Mouse (Mus musculus): ENCODE results near the gene Gm20479. TPM values are rescaled to one million over a fixed set of nuclear protein-coding genes. Genes with fewer than 3 reads are reported as not detected.

Gm20479 gene
- polyA plus RNA-seq (2012; rRNA removed), result 0.22 TPM in 1 of 2 replicates, not detected in the other

DNA sequence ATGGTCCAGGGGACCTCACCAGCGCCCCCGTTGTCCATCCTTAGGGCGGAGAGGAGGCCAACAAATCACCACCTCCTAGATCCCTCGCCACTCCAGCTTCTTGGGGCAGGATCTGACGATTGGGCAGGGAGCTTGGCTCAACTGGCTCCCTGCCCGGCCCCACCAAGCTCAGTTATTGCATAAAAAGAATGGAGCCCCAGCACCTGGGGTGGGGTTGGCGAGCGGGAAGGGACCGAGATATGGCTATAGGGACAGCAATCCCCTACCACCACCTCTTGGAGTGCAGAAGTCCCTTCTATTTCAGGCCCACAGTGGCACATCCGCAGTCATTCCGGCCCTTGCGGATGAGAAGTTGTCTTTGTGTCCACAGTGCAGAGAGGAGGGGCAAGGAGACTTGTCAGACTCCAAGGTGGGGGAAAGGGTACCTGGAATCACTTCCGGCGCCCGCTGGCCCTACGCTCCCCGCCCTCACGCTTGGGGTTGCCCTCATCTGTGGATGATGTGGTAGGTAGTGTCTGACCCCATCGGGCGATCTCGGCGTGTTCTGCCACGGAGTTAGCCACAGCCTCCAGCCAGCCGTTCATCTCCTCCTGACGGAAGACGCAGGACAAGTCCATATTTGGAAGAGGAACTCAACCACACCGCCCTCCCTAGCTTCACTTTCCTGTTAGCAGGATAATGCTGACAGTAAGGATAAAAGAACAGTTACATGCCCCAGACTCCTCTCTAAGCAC lies at the start of gene Gm20479:
Gm20479 (minus strand) TSS at position 559 of the 734 bp plus-strand sequence.
- 3% methylated on average over 27 of the region's 27 CpGs for WGBS
- DNase-seq (ENCODE audit: low read depth, low spot score), result no peak

DNA sequence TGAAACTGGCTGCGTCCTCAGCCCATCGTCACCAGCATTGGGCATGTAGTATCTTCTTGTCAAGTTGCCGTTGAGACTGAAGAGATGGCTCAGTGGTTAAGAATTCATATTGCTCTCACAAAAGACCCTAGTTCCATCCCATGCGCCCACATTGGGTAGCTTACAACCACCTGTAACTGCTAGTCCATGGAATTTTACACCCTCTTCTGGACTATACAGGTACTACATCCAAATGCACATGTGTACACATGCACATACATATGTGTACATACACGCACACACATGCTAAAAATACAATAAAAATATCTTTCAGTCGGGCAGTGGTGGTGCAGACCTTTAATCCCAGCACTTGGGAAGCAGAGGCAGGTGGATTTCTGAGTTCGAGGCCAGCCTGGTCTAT lies 49.3 kb upstream of the Gm20479 start:
- 83% methylated on average over 7 of the region's 7 CpGs for WGBS
- DNase-seq (ENCODE audit: low read depth, low spot score), result no peak

DNA sequence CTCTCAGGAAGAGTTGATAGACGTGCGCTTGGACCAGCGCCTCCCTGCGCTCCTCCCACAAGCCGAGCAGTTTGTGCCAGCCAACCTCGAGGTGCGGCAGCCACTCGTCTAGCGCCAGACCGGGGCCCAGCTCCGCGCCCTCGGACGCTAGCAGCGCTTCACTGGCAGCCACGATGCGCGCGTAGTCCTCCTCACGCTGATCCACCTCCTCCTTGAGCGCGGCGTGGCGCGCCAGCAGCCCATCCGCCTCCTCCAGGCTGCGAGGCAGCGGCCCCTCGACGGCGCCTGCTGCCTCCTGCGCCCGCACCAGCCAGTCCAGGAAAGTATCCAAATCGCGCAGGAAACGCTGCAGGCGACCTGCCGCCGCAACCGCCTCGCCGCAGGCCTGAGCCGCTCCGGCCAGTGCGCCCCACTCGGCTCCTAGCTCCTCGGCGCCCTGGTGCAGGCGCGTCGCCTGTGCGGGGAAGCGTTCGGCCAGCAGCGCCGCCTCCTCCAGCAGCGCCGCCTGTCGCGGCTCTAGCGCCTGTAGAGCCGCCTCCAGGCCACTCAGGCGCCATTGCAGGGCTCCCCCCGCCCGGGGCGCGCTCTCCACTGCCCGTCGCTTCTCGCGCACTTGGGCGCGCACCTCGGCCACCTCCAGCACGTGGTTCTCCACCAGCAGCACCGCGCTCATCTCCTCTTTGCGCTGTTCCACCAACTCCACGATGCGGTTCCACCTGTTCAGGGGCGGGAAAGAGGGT lies 47.2 kb upstream of the Gm20479 start:
- WGBS, result 6% methylated on average over 81 of the region's 81 CpGs
- no peak for DNase-seq (ENCODE audit: low read depth, low spot score)

- DNase-seq (ENCODE audit: low read depth, low spot score), result no peak
- 13% methylated on average over 16 of the region's 16 CpGs for WGBS
These were observed 45.5 kb upstream of the Gm20479 start for GRCm38 (mm10) chr7:27402675-27403074.

- 73% methylated on average over 7 of the region's 7 CpGs for WGBS
These were observed 43.3 kb upstream of the Gm20479 start for GRCm38 (mm10) chr7:27400545-27400944.

DNA sequence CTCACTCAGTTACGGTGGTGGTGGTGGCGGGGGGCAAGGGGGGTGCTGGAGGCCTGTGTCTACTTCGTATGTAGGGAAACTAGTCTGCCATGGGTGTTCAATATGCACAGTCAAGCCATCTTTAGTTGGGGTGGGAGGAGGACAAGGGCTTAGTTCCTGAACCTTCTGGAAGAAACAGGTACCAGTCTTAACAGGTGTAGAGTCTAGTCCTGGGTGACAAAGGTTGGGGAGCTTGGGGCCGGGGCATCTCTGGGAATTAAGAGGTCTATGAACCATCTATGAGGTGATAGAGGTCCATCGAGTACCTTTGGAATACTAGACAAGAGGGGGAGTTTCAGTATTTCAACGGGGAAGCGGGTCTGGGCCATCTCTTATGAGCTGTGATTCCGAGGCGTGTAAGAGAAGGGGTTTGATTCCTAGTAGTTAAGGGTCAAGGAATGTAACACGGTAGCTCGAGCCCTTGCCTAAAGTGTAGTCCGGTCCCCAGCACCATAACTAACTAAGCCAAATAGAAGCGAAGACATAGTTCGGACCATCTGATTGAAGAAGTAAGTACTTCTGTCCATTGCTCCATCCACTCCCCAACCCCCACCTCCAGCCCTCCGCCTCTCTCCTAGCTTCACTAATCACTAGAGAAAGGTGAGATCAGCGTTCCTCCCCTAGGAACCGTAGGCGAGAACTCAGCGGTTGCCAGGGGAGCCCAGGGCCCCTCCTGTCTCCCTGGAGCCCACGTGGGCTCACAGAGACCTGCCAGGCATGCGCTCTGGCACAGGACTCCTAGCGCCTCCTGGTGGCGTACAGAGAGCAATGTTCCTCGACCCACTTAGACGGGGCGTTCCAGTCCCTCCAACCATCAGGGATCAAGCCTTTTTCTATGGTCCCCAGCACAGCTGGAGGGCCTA lies 40.1 kb upstream of the Gm20479 start:
- no peak for DNase-seq (ENCODE audit: low read depth, low spot score)
- 18% methylated on average over 26 of the region's 26 CpGs for WGBS

More at GRCm38 (mm10) chr7:27400545-27400944, 43.3 kb upstream of the Gm20479 start:
- DNase-seq (ENCODE audit: low read depth, low spot score), result no peak

GRCm38 (mm10) chr7:27396184-27397047 lies 39.2 kb upstream of the Gm20479 start:
- WGBS, result 4% methylated on average over 46 of the region's 68 CpGs
- DNase-seq (ENCODE audit: low read depth, low spot score), result no peak

DNA sequence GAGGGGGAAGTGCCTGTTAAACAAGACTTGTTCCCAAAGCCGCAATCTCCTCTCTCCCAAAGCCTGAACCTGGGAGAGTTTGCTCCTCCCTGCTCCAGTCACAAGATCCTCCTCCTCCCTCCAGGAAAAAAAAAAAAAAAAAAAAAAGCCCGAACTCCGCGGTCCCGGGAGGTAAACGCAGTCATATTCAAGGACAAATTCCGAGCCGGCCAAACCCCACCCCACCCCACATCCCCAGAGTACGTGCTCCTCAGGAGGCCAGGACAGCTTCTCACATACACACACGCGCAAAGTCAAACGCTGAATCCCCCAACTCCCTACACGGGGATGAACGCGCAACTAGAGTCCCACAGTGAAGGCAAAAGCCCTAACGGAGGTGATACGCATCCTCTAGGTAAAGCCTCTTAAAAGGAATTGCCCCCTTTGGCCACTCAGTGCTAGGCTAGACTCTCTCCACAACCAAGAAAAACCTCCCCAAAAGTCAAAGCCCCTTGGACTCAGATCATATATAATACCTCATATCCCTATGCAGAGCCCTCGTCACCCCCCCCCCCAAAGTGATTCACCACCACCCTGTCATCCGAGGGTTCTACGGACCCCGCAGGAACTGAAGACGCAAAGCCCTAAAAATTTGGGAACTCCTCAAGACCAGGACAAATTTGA lies 38.4 kb upstream of the Gm20479 start:
- no peak for DNase-seq (ENCODE audit: low read depth, low spot score)
- WGBS, result 3% methylated on average over 22 of the region's 22 CpGs

DNA sequence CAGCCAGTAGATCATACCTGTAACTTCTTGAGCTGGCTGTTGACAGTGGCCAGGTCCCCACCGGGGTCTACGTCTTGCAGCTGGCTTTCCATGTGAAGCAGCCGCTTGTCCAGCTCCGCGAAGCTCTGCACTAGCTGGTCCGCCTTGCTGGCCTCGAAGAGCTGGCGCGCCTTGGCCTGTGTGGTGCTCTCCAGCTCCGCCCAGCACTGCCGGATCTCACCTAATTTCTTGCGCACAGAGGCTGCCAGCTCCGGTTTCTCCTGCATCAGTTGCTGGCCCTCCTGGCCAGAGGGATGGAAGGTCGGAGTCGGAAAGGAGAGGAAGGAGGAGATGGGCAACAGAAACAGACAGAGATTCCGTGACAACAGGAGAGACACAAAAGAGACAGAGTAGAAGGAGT lies 34.2 kb upstream of the Gm20479 start:
- WGBS, result 34% methylated on average over 16 of the region's 16 CpGs

GRCm38 (mm10) chr7:27389213-27389612 lies 32.0 kb upstream of the Gm20479 start:
- WGBS, result 59% methylated on average over 6 of the region's 6 CpGs
- DNase-seq (ENCODE audit: low read depth, low spot score), result no peak

More for the DNA sequence above, 34.2 kb upstream of the Gm20479 start:
- DNase-seq (ENCODE audit: low read depth, low spot score), result no peak

DNA sequence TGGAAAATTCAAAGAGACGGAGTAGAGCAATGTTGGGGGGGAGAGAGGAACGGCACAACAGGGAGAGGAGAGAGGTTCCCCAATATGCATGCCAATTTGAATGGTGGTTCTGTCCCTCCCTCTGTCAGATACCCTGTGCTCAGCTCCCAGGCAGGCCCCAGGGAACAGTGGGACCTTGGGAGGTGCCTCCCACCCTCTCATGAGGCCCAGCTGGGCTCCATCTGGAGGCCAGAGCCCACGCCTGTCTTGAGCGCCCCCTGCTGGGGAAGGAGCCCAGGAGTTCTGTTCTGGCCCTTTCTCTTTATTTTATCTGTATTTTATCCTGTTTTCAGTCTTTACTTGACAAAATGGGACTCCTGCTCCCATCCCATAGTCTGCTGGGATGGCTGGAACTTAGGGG lies 27.5 kb upstream of the Gm20479 start:
- no peak for DNase-seq (ENCODE audit: low read depth, low spot score)
- 36% methylated on average over 4 of the region's 4 CpGs for WGBS

DNA sequence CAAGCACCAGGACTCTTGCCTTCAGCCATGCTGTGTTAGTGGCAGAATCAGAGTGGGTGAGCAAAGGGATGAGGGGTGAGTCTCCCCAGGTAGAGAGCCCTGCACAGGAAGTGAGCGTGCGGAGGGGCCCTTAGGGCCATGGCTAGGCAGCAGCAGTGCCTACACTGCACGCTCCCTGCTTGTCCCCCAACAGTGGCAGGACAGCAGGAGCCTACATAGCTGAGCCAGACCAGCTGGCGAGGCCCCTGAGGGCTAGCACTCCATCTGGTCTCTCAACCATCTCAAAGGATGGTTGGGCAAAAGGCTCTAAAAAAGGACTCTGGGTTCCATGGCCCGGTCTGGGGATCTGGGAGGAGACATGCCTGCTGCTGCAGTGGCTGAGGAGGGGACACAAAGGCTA lies 26.9 kb upstream of the Gm20479 start:
- no peak for DNase-seq (ENCODE audit: low read depth, low spot score)
- 82% methylated on average over 5 of the region's 5 CpGs for WGBS

DNA sequence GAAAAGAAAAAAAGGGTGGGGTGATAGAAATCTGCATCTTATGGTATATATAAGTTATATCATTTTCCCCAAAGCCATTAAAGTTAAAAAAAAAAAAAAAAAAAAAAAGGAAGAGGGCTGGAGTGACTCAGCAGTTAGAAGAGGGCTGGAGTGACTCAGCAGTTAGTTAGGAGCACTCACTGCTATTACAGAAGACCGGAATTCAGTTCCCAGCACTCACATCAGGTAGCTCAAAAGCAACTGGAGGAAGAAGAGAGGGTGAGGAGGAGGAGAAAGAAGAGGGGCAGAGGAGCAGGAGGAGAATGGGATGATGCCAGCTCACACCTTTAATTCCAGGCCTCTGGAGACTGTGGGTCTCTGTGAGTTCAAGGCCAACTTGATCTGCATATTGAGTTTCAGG lies 26.0 kb upstream of the Gm20479 start:
- 76% methylated on average over 1 of the region's 1 CpGs for WGBS
- no peak for DNase-seq (ENCODE audit: low read depth, low spot score)

DNA sequence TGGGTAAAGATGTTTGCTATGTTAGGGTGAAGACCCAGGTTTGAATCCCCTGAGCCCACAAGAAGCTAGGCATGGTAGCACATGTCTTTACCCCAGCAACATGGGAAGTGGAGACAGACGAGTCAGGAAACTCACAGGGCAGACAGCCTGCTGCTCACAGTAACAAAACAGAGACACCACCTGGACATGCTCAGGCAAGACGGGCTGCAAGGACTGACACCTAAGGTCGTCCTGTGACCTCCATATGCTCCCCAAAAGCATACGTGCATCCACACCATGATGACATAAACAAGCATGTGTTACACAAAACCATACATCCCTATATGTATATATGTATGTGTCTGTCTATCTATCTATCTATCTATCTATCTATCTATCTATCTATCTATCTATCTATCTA lies 24.3 kb upstream of the Gm20479 start:
- WGBS, result 37% methylated on average over 4 of the region's 4 CpGs
- DNase-seq (ENCODE audit: low read depth, low spot score), result no peak

DNA sequence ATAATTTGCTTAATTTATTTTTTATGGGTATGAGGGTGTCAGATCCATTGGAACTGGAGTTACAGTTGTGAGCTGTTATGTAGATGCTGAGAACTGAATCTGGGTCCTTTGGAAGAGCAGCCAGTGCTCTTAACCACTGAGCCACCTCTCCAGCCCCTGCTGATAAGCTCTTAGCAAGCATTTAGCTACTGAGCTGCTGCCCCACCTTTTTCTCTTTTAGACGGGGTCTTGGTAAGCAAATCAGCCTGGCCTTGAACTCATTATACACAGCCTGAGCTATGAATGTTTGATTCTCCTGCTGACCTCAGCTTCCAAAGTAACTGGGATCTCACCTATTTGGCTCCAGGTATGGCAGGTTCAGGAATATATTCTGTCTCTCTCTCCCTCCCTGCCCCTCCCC lies 23.8 kb upstream of the Gm20479 start:
- 10% methylated on average over 1 of the region's 1 CpGs for WGBS
- DNase-seq (ENCODE audit: low read depth, low spot score), result no peak

- 87% methylated on average over 6 of the region's 6 CpGs for WGBS
- DNase-seq (ENCODE audit: low read depth, low spot score), result no peak
These were observed 22.6 kb upstream of the Gm20479 start for GRCm38 (mm10) chr7:27379836-27380235.

- no peak for DNase-seq (ENCODE audit: low read depth, low spot score)
- whole genome bisulfite sequencing, result 13% methylated on average over 4 of the region's 4 CpGs
These were observed 21.2 kb upstream of the Gm20479 start for GRCm38 (mm10) chr7:27378431-27378830.

DNA sequence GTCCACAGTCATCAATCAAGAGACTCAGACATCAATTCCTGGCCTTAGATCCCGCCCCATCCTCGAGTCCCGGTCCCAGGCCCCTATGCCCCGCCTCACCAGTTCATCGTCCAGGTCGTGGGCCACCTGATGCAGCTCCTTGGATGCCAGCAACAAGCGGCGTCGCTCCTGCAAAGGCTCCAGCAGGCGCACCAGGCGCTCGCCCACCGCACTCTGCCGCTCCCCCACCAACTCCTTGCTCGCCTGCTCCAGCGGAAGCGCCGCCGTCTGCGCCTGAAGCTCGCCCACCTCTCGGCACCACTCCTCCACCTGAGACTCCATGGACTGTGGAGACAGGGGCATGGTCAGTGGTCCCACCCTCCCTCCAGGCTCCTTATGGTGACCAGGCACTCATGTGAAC lies 18.1 kb upstream of the Gm20479 start:
- 3% methylated on average over 22 of the region's 22 CpGs for WGBS
- no peak for DNase-seq (ENCODE audit: low read depth, low spot score)
